Mouse (Mus musculus): ENCODE measurements at regions not wholly inside any gene's neighbourhood (a gene's known extent, or its start where the extent isn't known, plus 50 kb on each side); places are given as distances from the start of the nearest gene placed in this dataset.

DNA sequence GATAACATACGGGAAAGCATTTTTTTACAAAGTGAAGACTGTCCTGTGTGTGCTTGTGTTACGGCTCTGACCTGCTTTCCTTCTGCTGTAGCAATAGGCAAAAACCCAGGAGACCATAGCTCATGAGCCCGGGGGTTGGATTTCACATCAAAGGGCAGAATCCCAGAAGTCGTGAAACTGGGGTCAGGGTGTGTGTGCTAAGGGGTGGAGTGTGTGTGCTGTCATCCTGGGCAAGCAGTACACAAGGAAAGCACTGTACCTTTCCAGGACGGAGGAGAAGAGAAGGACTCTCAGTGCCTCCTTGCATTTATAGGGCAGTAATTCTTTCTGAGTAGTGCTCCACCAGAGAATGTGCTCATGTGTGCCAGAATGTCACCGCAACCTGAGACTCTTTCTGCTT is 71.7 kb downstream of the Cdc7 start:
- TF ChIP-seq CTCF (IDR thresholded peaks at IDR 0.05; ENCODE audit: low read depth) (no peak), EP300 (IDR thresholded peaks at IDR 0.05; ENCODE audit: low read depth) (no peak)

All from liver, postnatal 0 days (tissue).